In genomic region chr1:133420491-133420890, GRCm38 (mm10) we compare ENCODE assay signal across 16 mouse cellular contexts. TPM values are rescaled to one million over a fixed set of nuclear protein-coding genes. Genes with fewer than 3 reads are reported as not detected.
A peak's percentile ranks its signal among the peaks of the same experiment; 100 is the strongest.
DNase-seq lines count a peak whose midpoint lies in the region; ATAC-seq lines count a peak whose summit lies in the region.
"Had no signal": no experiment of that assay in that cellular context is flagged by ENCODE, and none has a peak within 500 bp of the region (broad histone marks: within the 10 kb centered on the region; RNA-seq: fewer than 3 reads in every experiment).

No protein-coding gene starts in this region.

- H3K27ac ChIP-seq in embryonic facial prominence, embryonic 10.5 days (replicated peaks), result no peak overlapping the region
- peak overlapping the region; percentile 57 for H3K27ac ChIP-seq in intestine, embryonic 14.5 days (ENCODE audit: low read depth)
- H3K27ac ChIP-seq: forebrain, embryonic 13.5 days had no signal

- H3K4me2 ChIP-seq in intestine, embryonic 14.5 days (ENCODE audit: low read length), result peak overlapping the region; percentile 89
- H3K4me2 ChIP-seq: forebrain, embryonic 13.5 days had no signal

- no peaks in the 10 kb centered on the region for H3K9me3 ChIP-seq in embryonic facial prominence, embryonic 10.5 days
- no peaks in the 10 kb centered on the region for H3K9me3 ChIP-seq in intestine, embryonic 14.5 days (ENCODE audit: control insufficient read depth, low read length)
- H3K9me3 ChIP-seq: forebrain, embryonic 13.5 days had no signal

- no peak overlapping the region for H3K9ac ChIP-seq in intestine, embryonic 14.5 days (ENCODE audit: low read length)
- H3K9ac ChIP-seq: forebrain, embryonic 13.5 days had no signal

- no peak for ATAC-seq in intestine, embryonic 14.5 days (replicated peaks; ENCODE audit: low FRiP score, low TSS enrichment, low read depth)
- ATAC-seq: CD4-positive, CD25-positive, alpha-beta regulatory T cell, adult 4 months; forebrain, embryonic 13.5 days; inflammation-experienced regulatory T-cells, adult 6 months had no signal

- intact Hi-C loops in left cerebral cortex, postnatal 10 days (cut with DNase I), result loop anchor here (5.0 kb wide), 1 partner anchor 72 kb away; no protein-coding TSS in a partner anchor

- H3K36me3 ChIP-seq in embryonic facial prominence, embryonic 10.5 days (replicated peaks), result no peaks in the 10 kb centered on the region
- no peaks in the 10 kb centered on the region for H3K36me3 ChIP-seq in intestine, embryonic 14.5 days (ENCODE audit: control insufficient read depth, insufficient read depth, low read length)

- H3K4me3 ChIP-seq in embryonic facial prominence, embryonic 10.5 days, result 0 out of 2 replicates have a peak overlapping the region, but pooled peaks have one; percentile 11
- no peak overlapping the region for H3K4me3 ChIP-seq in intestine, embryonic 14.5 days (ENCODE audit: low read depth, low read length)
- H3K4me3 ChIP-seq: forebrain, embryonic 13.5 days had no signal

- 0 out of 2 replicates have a peak, but pooled peaks cover 3% of the 10 kb centered on the region for H3K27me3 ChIP-seq in embryonic facial prominence, embryonic 10.5 days (replicated peaks; ENCODE audit: low read depth, poor library complexity, severe bottlenecking)
- no peaks in the 10 kb centered on the region for H3K27me3 ChIP-seq in intestine, embryonic 14.5 days (replicated peaks; ENCODE audit: control insufficient read depth, insufficient read depth, low read length)
- H3K27me3 ChIP-seq: forebrain, embryonic 13.5 days had no signal

- H3K4me1 ChIP-seq in embryonic facial prominence, embryonic 10.5 days, result peaks cover 70% of the 10 kb centered on the region
- peaks cover 41% of the 10 kb centered on the region for H3K4me1 ChIP-seq in intestine, embryonic 14.5 days (replicated peaks; ENCODE audit: control insufficient read depth, insufficient read depth, low read length)

- WGBS in embryonic facial prominence, embryonic 10.5 days, result 59% methylated on average over 3 of the region's 3 CpGs
- 33% methylated on average over 3 of the region's 3 CpGs for WGBS in intestine, embryonic 14.5 days

- DNase-seq in kidney, adult 18-20 months, result peak; percentile 51
- no peak for DNase-seq in kidney, adult 8-10 months
- DNase-seq in embryonic facial prominence, embryonic 10.5 days (ENCODE audit: low spot score), result no peak
- DNase-seq in intestine, embryonic 14.5 days (ENCODE audit: low spot score), result peak; percentile 67
- DNase-seq in lung, postnatal 36 days, result peak; percentile 56
- no peak for DNase-seq in adrenal gland, postnatal 14 days
- DNase-seq in ovary, postnatal 14 days (ENCODE audit: low spot score), result no peak
- DNase-seq in left cerebral cortex, postnatal 10 days (ENCODE audit: extremely low spot score in 1 of 2, low spot score in 2 of 2), result no peak
- DNase-seq: adrenal gland, postnatal 36 days; cerebellum, adult 8-10 months; left cerebral cortex, postnatal 4 days; thymus, postnatal 4 days had no signal

RNA-seq across cellular contexts. Expression of gene Sox13, which starts 3.7 kb away (rescaled TPM):
- polyA plus RNA-seq in embryonic facial prominence, embryonic 10.5 days (2016; fragmentation: Nextera tagmentation; extraction: Ambion mirVana), result 12.1 and 18.1 TPM in 2 replicates
- 12.1 and 12.3 TPM in 2 replicates for polyA plus RNA-seq in intestine, embryonic 14.5 days (2014; fragmentation: Nextera tagmentation; extraction: Ambion mirVana)
- 19.3 and 20.0 TPM in 2 replicates for total RNA-seq in adrenal gland, postnatal 14 days (2021)
- 1 to 10 TPM; 7.5 to 9.4 TPM for total RNA-seq in left cerebral cortex, postnatal 10 days (2021)
- polyA plus RNA-seq: CD4-positive, CD25-positive, alpha-beta regulatory T cell, adult 4 months; inflammation-experienced regulatory T-cells, adult 6 months had no signal

RNA-seq across cellular contexts. Expression of gene Etnk2, which starts 57.1 kb away (rescaled TPM):
- polyA plus RNA-seq in embryonic facial prominence, embryonic 10.5 days (2016; fragmentation: Nextera tagmentation; extraction: Ambion mirVana), result 2.6 and 3.3 TPM in 2 replicates
- 3.7 and 4.6 TPM in 2 replicates for polyA plus RNA-seq in intestine, embryonic 14.5 days (2014; fragmentation: Nextera tagmentation; extraction: Ambion mirVana)
- 7.6 and 28.3 TPM in 2 replicates for total RNA-seq in adrenal gland, postnatal 14 days (2021)
- total RNA-seq in left cerebral cortex, postnatal 10 days (2021), result 10 to 100 TPM in 1 of 2 experiments, 1 to 10 TPM in 1; 6.0 to 10.2 TPM
- total RNA-seq: granulocyte monocyte progenitor cell, adult 5-6 weeks had no signal
- polyA plus RNA-seq: CD4-positive, CD25-positive, alpha-beta regulatory T cell, adult 4 months; inflammation-experienced regulatory T-cells, adult 6 months had no signal

Comparison
In these comparisons a context has a peak if more than half of its experiments do, and no peak if none do; other contexts are left out.
1. DNase-seq: peak in kidney, adult 18-20 months (single experiment), intestine, embryonic 14.5 days (single experiment) and lung, postnatal 36 days (single experiment); none in kidney, adult 8-10 months (0 of 2), embryonic facial prominence, embryonic 10.5 days (single experiment), adrenal gland, postnatal 14 days (single experiment), ovary, postnatal 14 days (single experiment) and left cerebral cortex, postnatal 10 days (0 of 2).